Mouse (Mus musculus): Measurements from ENCODE around the gene Muc5ac.
"Not testable (repeated sequence)": the region's sequence is repeated elsewhere in the genome, so short reads cannot be mapped to it uniquely, and the experiment has no call there.

Gene Muc5ac
- long read RNA-seq, experiment 1 = 0 reads
- long read RNA-seq, experiment 2 = 0 reads

- intact Hi-C loops (cut with DNase I) = no loop called here
These were observed at the start of gene Muc5ac for GRCm38 (mm10) chr7:141788677-141789452. Muc5ac (plus strand) TSS chr7:141788972.

- intact Hi-C loops (cut with DNase I) = no loop called here
These were observed 41.2 kb upstream of the Muc5ac start for GRCm38 (mm10) chr7:141747451-141748100.

- intact Hi-C loops (cut with DNase I) = no loop called here
These were observed 36.3 kb upstream of the Muc5ac start for GRCm38 (mm10) chr7:141752513-141752912.

GRCm38 (mm10) chr7:141755831-141756230, 32.9 kb upstream of the Muc5ac start:
- intact Hi-C loops (cut with DNase I) = no loop called here

- intact Hi-C loops (cut with DNase I) = no loop called here
These were observed 30.5 kb upstream of the Muc5ac start for GRCm38 (mm10) chr7:141758291-141758690.

- intact Hi-C loops (cut with DNase I) = no loop called here
These were observed 18.3 kb upstream of the Muc5ac start for GRCm38 (mm10) chr7:141770521-141770920.

- intact Hi-C loops (cut with DNase I) = no loop called here
These were observed 17.8 kb upstream of the Muc5ac start for GRCm38 (mm10) chr7:141770988-141771387.

GRCm38 (mm10) chr7:141772058-141772557, 16.7 kb upstream of the Muc5ac start:
- intact Hi-C loops (cut with DNase I) = no loop called here

- intact Hi-C loops (cut with DNase I) = no loop called here
These were observed 13.9 kb upstream of the Muc5ac start for GRCm38 (mm10) chr7:141774855-141775254.

GRCm38 (mm10) chr7:141776199-141776598, 12.6 kb upstream of the Muc5ac start:
- intact Hi-C loops (cut with DNase I) = no loop called here

- intact Hi-C loops (cut with DNase I) = no loop called here
These were observed 5.5 kb downstream of the Muc5ac start for GRCm38 (mm10) chr7:141794251-141794650.

- intact Hi-C loops (cut with DNase I) = no loop called here
These were observed 14.4 kb downstream of the Muc5ac start for GRCm38 (mm10) chr7:141803206-141803605.

GRCm38 (mm10) chr7:141805384-141805783, 16.6 kb downstream of the Muc5ac start:
- intact Hi-C loops (cut with DNase I) = no loop called here

GRCm38 (mm10) chr7:141807823-141808222, 19.1 kb downstream of the Muc5ac start:
- intact Hi-C loops (cut with DNase I) = not testable (repeated sequence)

- intact Hi-C loops (cut with DNase I) = not testable (repeated sequence)
These were observed 21.2 kb downstream of the Muc5ac start for GRCm38 (mm10) chr7:141809933-141810332.

- intact Hi-C loops (cut with DNase I) = no loop called here
These were observed 24.5 kb downstream of the Muc5ac start for GRCm38 (mm10) chr7:141813321-141813720.

- intact Hi-C loops (cut with DNase I) = no loop called here
These were observed 26.6 kb downstream of the Muc5ac start for GRCm38 (mm10) chr7:141815361-141815760.

- intact Hi-C loops (cut with DNase I) = no loop called here
These were observed 28.7 kb downstream of the Muc5ac start for GRCm38 (mm10) chr7:141817355-141818075.

GRCm38 (mm10) chr7:141818267-141818666, 29.5 kb downstream of the Muc5ac start:
- intact Hi-C loops (cut with DNase I) = no loop called here

- intact Hi-C loops (cut with DNase I) = no loop called here
These were observed 34.0 kb downstream of the Muc5ac start for GRCm38 (mm10) chr7:141822582-141823261.

GRCm38 (mm10) chr7:141823699-141824098, 34.9 kb downstream of the Muc5ac start:
- intact Hi-C loops (cut with DNase I) = no loop called here
